Mouse (Mus musculus) mouse embryonic stem cell (cell line): ENCODE measurements at regions not wholly inside any gene's neighbourhood (a gene's known extent, or its start where the extent isn't known, plus 50 kb on each side); places are given as distances from the start of the nearest gene placed in this dataset.

Experiments
- in situ Hi-C, 2 experiments: fragments of 300-500 bp; cut with MboI; formaldehyde crosslinking; loops; 1 replicate in 1 of 2; 3 replicates in 1 of 2; pipeline ENCODE4 v1.14.3; 2019 to 2020; ENCODE audit warnings: low sequenced_read_pairs in 2 of 2, low pct_unique_long_range_greater_than_20kb in 1 of 2, mixed read lengths in 1 of 2; ENCODE audit not compliant: unreplicated experiment in 1 of 2

GRCm38 (mm10) chr1:83645606-83646005, 237.6 kb upstream of the Sphkap start:
- in situ Hi-C loops = no loop called here

DNA sequence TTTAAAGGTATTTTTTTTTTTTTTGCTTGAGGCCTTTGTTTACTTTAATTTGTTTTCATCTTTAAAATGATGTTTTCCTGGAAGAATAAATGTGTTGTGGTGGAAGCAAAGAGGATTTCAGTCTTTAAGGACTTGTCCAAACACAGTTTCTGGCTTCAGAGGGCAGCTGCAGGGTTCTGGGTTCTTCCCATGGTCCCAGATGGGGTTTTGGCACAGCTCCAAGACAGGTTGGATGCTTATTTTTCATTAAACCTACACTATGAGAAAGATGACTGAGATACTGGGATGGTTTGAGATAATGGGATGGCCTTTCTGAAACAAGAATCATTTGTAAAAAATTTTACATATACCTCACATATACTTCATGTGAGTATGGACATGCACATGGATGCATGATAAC, 234.7 kb upstream of the Sphkap start:
- in situ Hi-C loops = no loop called here

GRCm38 (mm10) chr1:83636051-83636450, 228.1 kb upstream of the Sphkap start:
- in situ Hi-C loops = no loop called here

DNA sequence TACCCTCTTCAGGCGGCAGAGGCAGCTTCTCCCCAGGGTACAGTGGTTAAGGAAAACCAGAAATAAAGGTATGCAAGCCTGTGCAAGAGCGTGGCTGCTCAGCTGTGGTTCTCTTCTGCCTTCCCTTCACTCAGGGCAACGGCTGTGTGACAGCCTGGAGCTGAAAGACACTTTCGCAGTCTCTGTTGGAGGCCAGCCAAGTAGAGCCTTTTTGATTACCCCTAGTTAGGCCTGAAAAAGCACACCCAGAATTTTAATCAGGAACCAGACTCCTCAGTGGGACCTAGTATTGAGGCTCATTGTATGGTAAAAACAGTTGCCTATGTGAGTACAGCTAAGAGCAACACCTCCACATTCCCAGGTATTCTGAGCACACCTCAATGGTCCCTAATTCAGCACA, 223.8 kb upstream of the Sphkap start:
- in situ Hi-C loops = no loop called here

DNA sequence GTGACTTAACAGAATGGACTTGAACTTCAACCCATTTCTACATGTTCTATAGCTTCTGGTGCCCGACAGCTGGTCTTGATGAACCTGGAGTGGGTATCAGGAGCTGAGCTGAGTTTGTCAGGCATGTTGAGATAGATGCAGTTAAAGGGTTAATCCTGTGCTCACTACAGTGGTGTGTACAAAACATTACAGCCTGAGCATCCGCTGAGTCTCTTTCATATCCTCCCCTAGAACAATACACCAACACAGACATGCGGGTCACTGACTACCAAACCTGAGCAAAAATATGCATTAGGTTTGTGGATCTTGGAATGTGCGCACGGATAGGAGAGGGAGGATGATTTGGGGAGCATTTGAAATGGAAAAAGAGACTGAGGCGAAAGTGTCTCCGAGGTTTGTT, 223.4 kb upstream of the Sphkap start:
- in situ Hi-C loops = no loop called here

DNA sequence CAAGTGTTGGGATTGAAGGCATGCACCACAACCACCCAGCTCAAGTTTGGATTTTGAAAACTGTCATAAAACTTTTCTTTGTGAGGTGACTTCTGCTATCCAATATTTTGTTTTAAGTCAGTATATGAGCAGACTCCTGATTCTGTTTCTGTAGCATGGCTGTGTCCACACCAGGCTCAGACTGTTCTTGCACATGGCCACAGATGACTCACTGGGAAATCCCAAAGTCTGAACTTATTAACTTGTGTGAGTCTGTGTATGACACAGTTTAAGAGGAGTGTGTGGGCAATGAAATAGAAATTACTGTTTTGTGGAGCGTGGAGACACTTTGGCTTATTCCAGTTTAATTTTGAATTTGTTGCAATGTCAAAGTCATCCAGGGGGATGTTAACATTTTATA, 179.3 kb upstream of the Sphkap start:
- in situ Hi-C loops = no loop called here

GRCm38 (mm10) chr1:83583041-83583440, 175.0 kb upstream of the Sphkap start:
- in situ Hi-C loops = no loop called here

DNA sequence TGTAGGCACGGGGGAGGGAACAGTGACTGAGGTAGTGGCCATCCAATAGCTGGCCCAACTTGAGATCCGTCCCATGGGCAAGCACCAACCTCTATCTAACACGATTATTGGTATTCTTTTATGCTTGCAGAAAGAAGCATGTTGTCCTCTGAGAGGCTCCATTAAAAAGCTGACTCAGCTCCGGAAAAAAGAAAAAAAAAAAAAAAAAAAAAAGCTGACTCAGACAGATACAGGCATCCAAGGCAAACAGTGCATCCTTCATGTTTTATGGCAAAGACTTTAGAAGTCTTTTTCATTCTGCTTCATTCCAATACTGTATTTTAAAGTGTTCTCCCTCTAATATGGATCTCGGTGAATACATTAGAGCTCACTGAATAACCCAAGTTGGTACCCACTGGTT, 162.0 kb upstream of the Sphkap start:
- in situ Hi-C loops = no loop called here

- in situ Hi-C loops = no loop called here
Observed at GRCm38 (mm10) chr1:83568746-83569145, 160.7 kb upstream of the Sphkap start.

- in situ Hi-C loops = no loop called here
Observed at GRCm38 (mm10) chr1:83551617-83552016, 143.6 kb upstream of the Sphkap start.

- in situ Hi-C loops = no loop called here
Observed at GRCm38 (mm10) chr1:83535461-83535860, 127.5 kb upstream of the Sphkap start.

DNA sequence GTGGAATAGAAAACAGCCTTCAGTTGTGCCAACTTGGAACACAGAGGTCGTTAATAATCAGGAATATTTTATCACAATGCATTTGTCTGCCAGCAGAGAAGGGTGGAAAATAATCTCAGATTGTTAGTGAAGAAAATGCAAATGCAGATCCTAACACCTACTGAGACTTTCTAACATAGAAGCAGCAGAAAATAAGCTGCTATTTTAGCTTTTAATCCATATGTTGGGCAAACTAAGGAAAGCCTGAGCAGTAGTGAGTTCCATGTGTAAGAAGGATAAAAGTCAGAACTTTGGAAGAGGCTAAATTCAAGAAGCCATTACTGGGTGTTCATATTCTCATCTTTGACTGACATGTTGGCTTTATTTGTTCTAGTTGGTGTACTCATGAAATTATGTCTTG, 119.8 kb upstream of the Sphkap start:
- in situ Hi-C loops = no loop called here

DNA sequence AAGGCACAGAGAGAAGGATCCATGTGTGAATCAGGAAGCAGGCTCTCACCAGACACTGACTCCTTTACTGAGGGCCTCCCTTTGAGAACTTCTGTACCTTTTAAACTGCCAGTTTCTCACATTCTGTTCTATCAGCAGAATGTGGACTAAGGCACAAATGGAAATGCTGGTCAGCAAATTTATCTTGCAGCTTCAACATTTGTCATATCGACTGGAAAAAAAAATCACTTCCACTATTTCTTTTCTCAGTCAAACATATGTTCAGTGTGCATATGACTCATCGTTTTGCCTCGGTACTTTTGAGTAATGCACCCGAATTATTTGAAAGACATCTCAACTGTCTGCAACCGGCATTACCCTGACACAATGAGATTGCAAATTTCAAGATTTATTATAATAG, 101.4 kb upstream of the Sphkap start:
- in situ Hi-C loops = no loop called here

- in situ Hi-C loops = no loop called here
Observed at GRCm38 (mm10) chr1:83505386-83505785, 97.4 kb upstream of the Sphkap start.

DNA sequence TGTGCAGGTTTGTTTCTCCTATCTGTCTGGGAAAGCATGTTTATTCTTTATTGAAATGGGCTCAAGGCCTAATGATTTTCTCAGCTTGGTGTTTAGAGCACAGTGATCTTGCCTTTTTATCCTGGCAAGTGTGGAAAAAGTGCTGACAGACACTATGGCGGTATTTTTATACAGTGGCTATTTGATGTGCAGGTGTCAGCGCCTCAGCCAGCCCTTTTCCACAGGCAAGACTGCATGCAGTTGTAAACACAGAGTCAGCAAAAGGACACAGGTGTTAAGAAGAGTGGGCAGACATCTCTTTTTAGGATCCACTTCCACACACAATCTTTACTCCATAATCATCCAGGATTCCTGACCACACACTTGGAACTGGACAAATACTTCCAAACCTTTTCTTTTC, 88.9 kb upstream of the Sphkap start:
- in situ Hi-C loops = no loop called here

- in situ Hi-C loops = no loop called here
Observed at GRCm38 (mm10) chr1:83496380-83496779, 88.4 kb upstream of the Sphkap start.

DNA sequence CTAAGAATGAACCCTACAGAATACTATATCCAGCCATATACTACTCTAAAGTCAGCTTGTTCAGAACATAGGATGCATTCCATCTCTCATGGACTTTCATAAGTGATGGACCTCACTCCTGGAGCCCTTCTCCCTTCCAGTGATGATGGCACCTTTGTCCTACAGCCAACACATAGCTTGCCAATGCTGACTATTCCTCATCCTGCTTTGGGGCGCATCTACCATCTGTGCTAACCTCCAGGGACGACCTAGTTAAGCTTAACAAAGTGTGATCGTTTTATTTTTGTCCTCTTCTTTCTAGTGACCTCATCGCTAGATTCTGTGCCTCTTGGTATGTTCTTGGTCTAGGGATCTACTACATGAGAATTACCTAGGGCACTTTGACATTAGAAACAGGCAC, 87.0 kb upstream of the Sphkap start:
- in situ Hi-C loops = no loop called here

- in situ Hi-C loops = no loop called here
Observed at GRCm38 (mm10) chr1:83479111-83479510, 71.1 kb upstream of the Sphkap start.
